ENCODE assay signal across 12 mouse cellular contexts in the genomic region with DNA sequence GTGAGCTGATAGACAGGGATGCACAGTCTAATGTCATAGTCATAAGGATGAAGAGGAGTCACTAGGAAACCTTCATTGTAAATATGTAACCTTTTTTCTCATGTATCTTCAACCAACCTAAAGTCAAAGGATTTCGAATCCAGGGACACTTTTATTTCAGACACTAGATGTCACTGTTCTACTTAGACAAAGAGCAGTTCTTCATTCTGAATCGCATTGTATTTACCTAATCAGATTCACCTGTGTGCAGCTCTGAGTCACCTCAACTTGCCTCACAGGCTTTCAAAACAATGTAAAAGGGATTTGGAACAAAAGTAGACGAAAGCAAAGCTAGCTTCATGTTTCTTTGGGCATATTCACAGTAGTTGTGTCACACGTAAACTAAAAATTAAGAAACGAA. TPM values are rescaled to one million over a fixed set of nuclear protein-coding genes. Genes with fewer than 3 reads are reported as not detected.
A peak's percentile ranks its signal among the peaks of the same experiment; 100 is the strongest.
DNase-seq lines count a peak whose midpoint lies in the region; ATAC-seq and TF ChIP-seq lines count a peak whose summit lies in the region.
"Had no signal": no experiment of that assay in that cellular context is flagged by ENCODE, and none has a peak within 500 bp of the region (broad histone marks: within the 10 kb centered on the region; RNA-seq: fewer than 3 reads in every experiment).

No protein-coding gene starts in this region.

- H3K4me3 ChIP-seq in forebrain, postnatal 0 days (ENCODE audit: low read depth, low read length): no peak overlapping the region
- H3K4me3 ChIP-seq in forebrain, embryonic 13.5 days: no peak overlapping the region
- no peak overlapping the region for H3K4me3 ChIP-seq in liver, adult 2 months (ENCODE audit: insufficient read depth, low read depth, low read length)
- H3K4me3 ChIP-seq: hindbrain, embryonic 15.5 days had no signal

- peak; percentile 60 for TF ChIP-seq CTCF in forebrain, postnatal 0 days (IDR thresholded peaks at IDR 0.05; ENCODE audit: low read depth)
- TF ChIP-seq CTCF in liver, adult 2 months (IDR thresholded peaks at IDR 0.05; ENCODE audit: low read depth, low read length): peak; percentile 16; the same call in 1 of the 2 replicates

- H3K4me1 ChIP-seq in forebrain, postnatal 0 days (ENCODE audit: insufficient read depth): no peaks in the 10 kb centered on the region
- no peaks in the 10 kb centered on the region for H3K4me1 ChIP-seq in forebrain, embryonic 13.5 days
- H3K4me1 ChIP-seq in liver, adult 2 months (ENCODE audit: control insufficient read depth, insufficient read depth, low read length): no peaks in the 10 kb centered on the region
- H3K4me1 ChIP-seq: hindbrain, embryonic 15.5 days had no signal

- H3K79me2 ChIP-seq in liver, adult 2 months (ENCODE audit: control insufficient read depth, insufficient read depth, low read length): no peaks in the 10 kb centered on the region

- H3K4me2 ChIP-seq in forebrain, postnatal 0 days (ENCODE audit: low read depth): no peak overlapping the region
- H3K4me2 ChIP-seq in forebrain, embryonic 13.5 days: no peak overlapping the region
- H3K4me2 ChIP-seq: hindbrain, embryonic 15.5 days had no signal

- WGBS in forebrain, postnatal 0 days: 46% methylated on average over 5 of the region's 5 CpGs
- WGBS in forebrain, embryonic 13.5 days: 56% methylated on average over 5 of the region's 5 CpGs
- 40% methylated on average over 5 of the region's 5 CpGs for WGBS in liver, adult 2 months

- no peak overlapping the region for H3K27ac ChIP-seq in forebrain, postnatal 0 days (ENCODE audit: low read depth, low read length)
- no peak overlapping the region for H3K27ac ChIP-seq in forebrain, embryonic 13.5 days
- H3K27ac ChIP-seq in liver, adult 2 months (replicated peaks; ENCODE audit: insufficient read depth, low read depth, low read length): no peak overlapping the region
- H3K27ac ChIP-seq: hindbrain, embryonic 15.5 days had no signal

- no peaks in the 10 kb centered on the region for H3K9me3 ChIP-seq in forebrain, postnatal 0 days (ENCODE audit: low read length)
- H3K9me3 ChIP-seq in forebrain, embryonic 13.5 days (replicated peaks): no peaks in the 10 kb centered on the region
- H3K9me3 ChIP-seq: hindbrain, embryonic 15.5 days had no signal

- DNase-seq in forebrain, postnatal 0 days: peak; percentile 50
- DNase-seq in liver, adult 2 months (ENCODE audit: extremely low read depth, low read depth, low spot score): peak; percentile 13
- DNase-seq in liver: no peak
- peak; percentile 15 for DNase-seq in R1 (ENCODE audit: low read depth, low spot score)
- no peak for DNase-seq in urinary bladder, postnatal 25 days (ENCODE audit: low spot score)
- DNase-seq: gastrocnemius, postnatal 14 days had no signal

- H3K36me3 ChIP-seq in forebrain, postnatal 0 days (ENCODE audit: insufficient read depth): no peaks in the 10 kb centered on the region
- no peaks in the 10 kb centered on the region for H3K36me3 ChIP-seq in forebrain, embryonic 13.5 days (ENCODE audit: poor library complexity, severe bottlenecking)
- H3K36me3 ChIP-seq in liver, adult 2 months (ENCODE audit: control insufficient read depth, insufficient read depth, low read length): no peaks in the 10 kb centered on the region
- H3K36me3 ChIP-seq: hindbrain, embryonic 15.5 days had no signal

- ATAC-seq in forebrain, postnatal 0 days: peak; percentile 45; the same call in 1 of the 2 replicates
- ATAC-seq in forebrain, embryonic 13.5 days: no peak
- peak; percentile 48 for ATAC-seq in inflammation-experienced regulatory T-cells, adult 6 months
- no peak for ATAC-seq in megakaryocyte-erythroid progenitor cell, adult 5-6 weeks (replicated peaks; ENCODE audit: low FRiP score, low TSS enrichment, poor library complexity, severe bottlenecking)

- no peak overlapping the region for H3K9ac ChIP-seq in forebrain, postnatal 0 days
- H3K9ac ChIP-seq in forebrain, embryonic 13.5 days: no peak overlapping the region
- H3K9ac ChIP-seq in liver, adult 2 months (ENCODE audit: low read depth, low read length): no peak overlapping the region
- H3K9ac ChIP-seq: hindbrain, embryonic 15.5 days had no signal

- no peaks in the 10 kb centered on the region for H3K27me3 ChIP-seq in forebrain, postnatal 0 days (ENCODE audit: insufficient read depth, low read length)
- H3K27me3 ChIP-seq in forebrain, embryonic 13.5 days: no peaks in the 10 kb centered on the region
- H3K27me3 ChIP-seq in liver, adult 2 months (ENCODE audit: control insufficient read depth, insufficient read depth, low read length): no peaks in the 10 kb centered on the region
- H3K27me3 ChIP-seq: hindbrain, embryonic 15.5 days had no signal

- TF ChIP-seq POLR2A in liver, adult 2 months (IDR thresholded peaks at IDR 0.05; ENCODE audit: extremely low read depth, insufficient read depth, low read length): no peak

RNA-seq across cellular contexts. Expression of gene Erbb4, which starts 57.3 kb away (rescaled TPM):
- 43.9 and 53.5 TPM in 2 replicates for total RNA-seq in forebrain, postnatal 0 days (2014; rRNA removed)
- polyA plus RNA-seq in forebrain, postnatal 0 days (2015; fragmentation: Nextera tagmentation; extraction: Ambion mirVana): 3.9 and 9.3 TPM in 2 replicates
- polyA plus RNA-seq in forebrain, embryonic 13.5 days (2015; fragmentation: Nextera tagmentation; extraction: Ambion mirVana): 8.9 and 11.2 TPM in 2 replicates
- total RNA-seq in liver, adult 2 months (2014; rRNA removed): 2.9 and 3.9 TPM in 2 replicates
- 0.22 and 0.50 TPM in 2 replicates for polyA plus RNA-seq in liver, adult 2 months (2012; rRNA removed)
- not detected for polyA plus RNA-seq in inflammation-experienced regulatory T-cells, adult 6 months (2017; shearing (Covaris generic))
- not detected in 2 replicates for total RNA-seq in megakaryocyte-erythroid progenitor cell, adult 5-6 weeks (2014; fragmentation: Nextera tagmentation)
- not detected in 2 replicates for total RNA-seq in megakaryocyte-erythroid progenitor cell, adult 5-6 weeks (2017)
- total RNA-seq: monocyte, adult 5-6 weeks had no signal
- polyA plus RNA-seq: liver, embryonic 16.5 days had no signal

Comparison
In these comparisons a context has a peak if more than half of its experiments do, and no peak if none do; other contexts are left out.
1. ATAC-seq: peak in forebrain, postnatal 0 days (single experiment) and inflammation-experienced regulatory T-cells, adult 6 months (single experiment); none in forebrain, embryonic 13.5 days (single experiment) and megakaryocyte-erythroid progenitor cell, adult 5-6 weeks (single experiment).
2. DNase-seq: peak in forebrain, postnatal 0 days (single experiment), liver, adult 2 months (single experiment) and R1 (single experiment); none in liver (single experiment) and urinary bladder, postnatal 25 days (single experiment).